Mouse (Mus musculus): Measurements from ENCODE around the gene Lrrc56.
A peak's percentile ranks its signal among the peaks of the same experiment; 100 is the strongest.
"Not testable (repeated sequence)": the region's sequence is repeated elsewhere in the genome, so short reads cannot be mapped to it uniquely, and the experiment has no call there.

Gene Lrrc56

GRCm38 (mm10) chr7:141218141-141218540 is 24.2 kb downstream of the Lrrc56 start:
- DNase-seq (ENCODE audit: low spot score): no peak

- no peak for DNase-seq (ENCODE audit: low spot score)
Observed at GRCm38 (mm10) chr7:141218557-141219133, 24.7 kb downstream of the Lrrc56 start.

- DNase-seq (ENCODE audit: low spot score): no peak
Observed at GRCm38 (mm10) chr7:141219558-141220099, 25.7 kb downstream of the Lrrc56 start.

GRCm38 (mm10) chr7:141220377-141220776 is 26.4 kb downstream of the Lrrc56 start:
- no peak for DNase-seq (ENCODE audit: low spot score)

GRCm38 (mm10) chr7:141221249-141222125 is 27.5 kb downstream of the Lrrc56 start:
- DNase-seq (ENCODE audit: low spot score): peak; percentile 90

GRCm38 (mm10) chr7:141222126-141222467 is 28.1 kb downstream of the Lrrc56 start:
- DNase-seq (ENCODE audit: low spot score): no peak

- DNase-seq (ENCODE audit: low spot score): no peak
Observed at GRCm38 (mm10) chr7:141222696-141223215, 28.8 kb downstream of the Lrrc56 start.

GRCm38 (mm10) chr7:141226535-141226934 is 32.6 kb downstream of the Lrrc56 start:
- no peak for DNase-seq (ENCODE audit: low spot score)

GRCm38 (mm10) chr7:141227796-141228195 is 33.8 kb downstream of the Lrrc56 start:
- DNase-seq (ENCODE audit: low spot score): no peak

- peak; percentile 94 for DNase-seq (ENCODE audit: low spot score)
Observed at GRCm38 (mm10) chr7:141228279-141229067, 34.5 kb downstream of the Lrrc56 start, which contains the start of gene Phrf1. Gene Phrf1, plus strand, starts transcription at chr7:141228784.

GRCm38 (mm10) chr7:141229702-141230101 is 35.7 kb downstream of the Lrrc56 start:
- DNase-seq (ENCODE audit: low spot score): no peak

- no peak for DNase-seq (ENCODE audit: low spot score)
Observed at GRCm38 (mm10) chr7:141230570-141230969, 36.6 kb downstream of the Lrrc56 start.

GRCm38 (mm10) chr7:141231111-141231510 is 37.2 kb downstream of the Lrrc56 start:
- DNase-seq (ENCODE audit: low spot score): no peak

- no peak for DNase-seq (ENCODE audit: low spot score)
Observed at GRCm38 (mm10) chr7:141231551-141231950, 37.6 kb downstream of the Lrrc56 start.

GRCm38 (mm10) chr7:141250486-141250885 is 56.5 kb downstream of the Lrrc56 start:
- not testable (repeated sequence) for DNase-seq (ENCODE audit: low spot score)

- no peak for DNase-seq (ENCODE audit: low spot score)
Observed at GRCm38 (mm10) chr7:141256159-141256558, 62.2 kb downstream of the Lrrc56 start.
